Mouse (Mus musculus) right cerebral cortex, adult 18-20 months (tissue): ENCODE measurements around the gene Ccdc146.

ENCODE experiments used
- DNase-seq: peaks from one replicate; pipeline ENCODE4 v3.0.0; 2022; ENCODE audit warnings: mixed read lengths

Ccdc146 gene

DNA sequence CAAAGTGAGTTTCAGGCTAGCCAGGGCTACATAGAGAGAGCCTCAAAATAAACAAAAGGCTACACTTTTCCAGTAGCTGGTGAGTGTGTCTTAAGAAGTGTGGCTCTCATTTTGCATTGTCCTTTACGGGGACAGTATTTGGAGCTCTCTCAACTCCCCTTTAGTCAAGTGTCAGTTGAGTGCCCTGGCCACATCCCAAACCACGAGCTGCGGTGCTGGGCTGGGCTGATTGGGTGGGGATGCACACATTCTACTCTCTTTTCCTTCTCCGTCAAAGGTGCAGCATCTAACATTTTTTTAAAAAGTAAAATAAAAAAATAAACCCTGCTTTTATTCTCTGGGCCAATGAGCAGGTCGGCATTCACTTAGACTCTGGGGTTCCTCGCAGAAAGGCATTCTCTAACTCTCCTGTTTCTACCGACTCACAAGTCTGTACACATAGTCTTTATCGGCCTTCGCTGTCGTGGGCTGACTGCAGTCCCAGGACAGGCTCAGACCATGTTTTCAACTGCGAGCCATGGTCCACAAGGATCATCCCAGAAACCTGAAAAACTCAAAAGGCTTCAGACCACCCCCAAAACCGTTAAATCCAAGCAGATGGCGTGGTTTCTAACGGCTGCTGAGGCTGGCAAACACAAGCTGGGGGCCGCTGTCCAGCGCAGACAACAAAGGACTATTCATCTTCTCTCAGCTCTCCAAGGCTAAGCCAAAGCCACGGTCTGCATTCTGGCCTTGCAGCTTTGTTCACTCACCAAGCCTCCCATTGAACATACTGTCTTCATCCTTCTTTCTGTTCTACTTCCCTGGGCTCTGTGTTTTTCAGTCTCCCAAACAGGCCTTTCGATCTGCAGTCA is 161.0 kb downstream of the Ccdc146 start:
- DNase-seq: peak; percentile 19

DNA sequence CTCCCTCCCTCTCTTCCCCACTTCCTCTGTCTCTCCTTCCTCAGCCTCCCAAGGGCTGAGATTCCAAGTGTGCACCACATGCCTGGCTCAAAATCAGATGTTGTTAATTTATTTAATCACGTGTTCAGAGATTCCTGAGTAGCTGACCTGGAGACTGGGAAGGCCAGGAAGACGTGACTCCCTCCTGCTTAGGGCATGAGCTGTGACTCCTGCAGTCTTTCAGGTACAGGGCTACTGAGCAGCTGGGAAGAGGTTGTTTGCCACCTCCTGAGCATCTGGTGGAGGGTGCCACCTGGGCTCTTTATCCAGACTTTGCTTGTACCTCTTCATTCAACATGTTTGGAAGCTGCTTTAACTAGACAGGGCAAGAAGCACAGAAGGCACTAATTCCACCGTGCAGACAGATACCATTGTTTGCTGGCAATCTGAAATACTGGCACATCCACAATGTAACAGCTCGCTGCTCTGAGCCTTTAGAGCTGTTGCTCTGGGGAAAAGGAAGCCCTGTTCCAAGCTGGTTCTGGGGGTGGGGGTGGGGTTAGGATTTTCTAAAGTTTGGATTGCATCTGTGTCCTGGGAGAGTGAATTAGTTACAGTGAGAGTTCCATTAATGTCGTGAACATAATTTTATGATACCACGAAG is 163.2 kb downstream of the Ccdc146 start:
- no peak for DNase-seq

- no peak for DNase-seq
Observed at GRCm38 (mm10) chr5:21260746-21261145, 163.7 kb downstream of the Ccdc146 start.

- DNase-seq: no peak
Observed at GRCm38 (mm10) chr5:21257806-21258205, 166.7 kb downstream of the Ccdc146 start.

DNA sequence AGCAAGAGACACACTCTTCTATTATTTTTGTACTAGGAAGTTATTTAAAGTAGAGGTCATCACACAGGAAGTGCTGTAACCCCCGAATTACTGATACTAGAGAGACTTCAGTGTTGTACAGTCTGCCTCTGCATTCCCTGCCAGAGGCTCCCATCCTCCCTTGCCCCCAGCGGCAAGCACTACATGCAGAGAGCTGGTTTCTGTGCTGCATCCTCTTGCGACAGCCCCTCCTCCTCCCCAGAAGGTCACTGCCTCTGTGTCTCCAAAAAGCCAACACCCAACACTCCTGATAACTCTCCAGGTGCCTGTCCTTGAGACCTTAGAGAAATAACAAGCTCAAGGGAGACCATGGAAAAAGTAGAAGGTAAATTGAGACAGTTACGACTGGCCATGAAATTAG is 167.4 kb downstream of the Ccdc146 start:
- DNase-seq: no peak

DNA sequence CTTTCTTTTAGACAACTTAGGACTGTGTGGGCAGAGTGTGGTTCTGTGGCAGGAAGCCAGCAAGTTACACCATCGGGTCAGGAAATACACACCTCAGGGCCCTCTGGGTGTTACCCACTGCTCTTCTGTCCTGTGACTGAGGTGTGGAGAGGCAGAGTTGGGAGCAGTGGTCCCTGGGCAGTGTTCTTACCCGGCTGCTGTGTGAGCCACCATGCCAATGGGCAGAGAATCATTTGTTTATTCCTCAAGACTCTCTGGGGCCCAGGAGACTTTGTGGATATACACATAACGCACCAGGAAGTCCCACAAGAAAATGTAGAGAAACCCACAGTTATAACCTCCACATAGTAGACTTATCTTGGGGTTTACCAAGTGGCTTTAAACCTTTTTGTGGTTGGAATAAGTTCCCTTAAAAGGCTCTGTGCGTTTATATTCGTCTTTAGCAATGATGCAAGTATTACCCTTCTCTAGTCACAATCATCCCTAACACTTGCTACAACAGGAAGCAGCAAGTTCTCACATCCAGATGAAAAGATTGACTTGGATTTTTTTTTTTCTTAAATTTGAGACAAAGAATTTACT is 168.8 kb downstream of the Ccdc146 start:
- no peak for DNase-seq

GRCm38 (mm10) chr5:21254731-21255525 is 169.5 kb downstream of the Ccdc146 start:
- no peak for DNase-seq

DNA sequence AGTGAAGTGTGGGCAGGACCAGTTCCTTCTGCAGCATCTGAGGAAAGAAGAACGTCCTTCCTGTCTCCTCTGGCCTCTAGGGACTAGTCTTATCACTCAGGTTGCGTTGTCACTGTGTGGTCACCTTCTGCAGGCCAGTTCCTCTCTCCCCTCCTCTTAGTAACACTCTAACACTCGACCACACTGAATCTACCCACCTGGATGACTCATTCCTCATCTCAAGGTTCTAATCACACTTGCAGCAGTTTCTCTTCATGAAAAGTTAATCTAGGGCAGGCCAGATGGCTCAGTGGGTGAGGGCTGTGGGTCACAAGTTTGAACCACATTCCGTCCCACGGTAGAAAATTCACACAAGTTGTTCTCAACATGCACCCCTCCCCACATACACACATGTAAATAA is 175.6 kb downstream of the Ccdc146 start:
- no peak for DNase-seq

DNA sequence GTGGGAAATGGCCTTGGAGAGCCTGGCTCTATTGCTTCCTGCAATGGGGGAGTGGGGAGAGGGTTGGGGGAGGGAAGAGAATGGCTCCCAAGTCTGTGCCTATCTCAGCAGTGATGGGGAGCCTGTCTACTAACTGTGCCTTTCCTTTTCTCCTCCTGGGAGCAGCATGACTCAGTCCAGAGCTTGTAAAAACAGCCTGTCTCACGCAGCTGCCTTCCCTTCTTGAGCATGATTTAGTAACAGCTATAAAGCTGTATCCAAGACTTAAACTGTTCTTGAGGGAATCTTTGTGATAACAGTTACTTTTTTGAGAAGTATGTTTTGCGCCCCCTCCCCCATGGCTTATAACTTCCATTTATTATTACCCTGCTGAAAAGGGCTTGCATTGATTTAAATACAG is 176.6 kb downstream of the Ccdc146 start:
- DNase-seq: peak; percentile 64

GRCm38 (mm10) chr5:21246794-21247193 is 177.7 kb downstream of the Ccdc146 start:
- no peak for DNase-seq

- DNase-seq: no peak
Observed at GRCm38 (mm10) chr5:21245241-21245640, 179.2 kb downstream of the Ccdc146 start.

DNA sequence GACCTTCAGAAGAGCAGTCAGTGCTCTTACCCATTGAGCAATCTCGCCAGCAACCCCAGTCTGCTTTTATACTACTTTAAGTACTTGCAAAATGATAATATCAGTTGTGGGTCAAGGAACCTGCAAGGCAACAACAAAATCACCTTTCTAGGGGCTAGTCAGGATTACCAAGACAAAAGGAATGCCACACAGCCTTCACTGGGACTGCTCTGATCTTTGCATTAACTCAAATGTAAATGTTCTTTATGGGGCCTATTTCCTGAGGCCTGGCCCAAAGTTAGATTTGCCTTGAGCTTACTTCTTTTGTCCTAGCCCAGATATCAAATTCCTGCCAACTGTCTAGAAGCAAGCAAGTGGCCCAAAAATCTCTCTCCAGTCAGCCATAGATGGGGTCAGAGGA is 179.9 kb downstream of the Ccdc146 start:
- no peak for DNase-seq
